ENCODE assay signal across 8 mouse cellular contexts in the genomic region with DNA sequence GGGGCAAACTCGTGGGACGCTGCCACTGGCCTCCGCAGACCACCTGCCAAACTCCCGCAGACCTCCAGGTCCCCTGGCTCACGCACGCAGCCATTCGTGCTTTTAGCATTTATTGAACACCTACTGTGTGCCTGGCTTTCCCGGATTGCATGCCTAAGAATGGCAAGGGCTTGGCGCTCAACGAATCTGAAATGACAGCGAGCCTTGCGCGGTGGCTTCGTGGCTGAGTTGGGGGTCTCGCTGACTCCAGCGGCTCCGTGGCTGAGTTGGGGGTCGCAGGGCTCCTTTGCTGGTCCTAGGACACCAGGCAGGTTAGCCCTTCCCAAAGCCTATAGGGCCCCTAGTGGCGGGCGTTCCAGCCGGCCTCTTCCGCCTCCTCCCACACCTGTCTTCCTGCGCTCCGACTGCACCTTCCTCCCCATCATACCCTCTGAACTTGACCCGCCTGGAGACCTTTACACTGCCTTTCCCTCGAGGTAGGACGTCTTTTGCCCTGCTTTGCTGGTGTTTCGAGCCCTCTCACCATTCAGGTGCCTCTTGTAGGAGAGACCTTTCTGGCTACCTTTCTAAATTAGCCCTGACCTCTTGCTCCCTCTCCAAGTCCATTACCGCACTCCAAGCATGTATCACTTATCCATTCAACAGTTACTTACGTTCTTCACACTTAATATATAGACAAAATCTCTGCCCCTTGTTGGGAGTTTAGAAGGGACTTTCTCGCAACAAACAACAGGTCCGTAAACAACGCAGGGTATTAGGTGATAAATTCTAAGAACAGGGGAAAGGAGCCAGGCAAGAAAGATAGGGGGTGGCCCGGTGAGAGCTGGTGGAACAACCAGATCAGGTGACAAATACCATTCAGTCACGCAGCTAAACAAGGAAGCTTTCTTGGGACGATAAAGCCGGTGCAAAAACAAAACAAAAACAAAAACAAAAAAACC. TPM values are rescaled to one million over a fixed set of nuclear protein-coding genes. Genes with fewer than 3 reads are reported as not detected.
DNase-seq lines count a peak whose midpoint lies in the region; ATAC-seq and TF ChIP-seq lines count a peak whose summit lies in the region.

No protein-coding gene starts in this region.

- no peaks in the 10 kb centered on the region for H3K27me3 ChIP-seq in C2C12 (ENCODE audit: control insufficient read depth, insufficient read depth, insufficient read length)
- H3K27me3 ChIP-seq in hindbrain, embryonic 10.5 days (ENCODE audit: insufficient read depth, poor library complexity, severe bottlenecking) = peaks cover 70% of the 10 kb centered on the region
- peaks cover 18% of the 10 kb centered on the region for H3K27me3 ChIP-seq in limb, embryonic 11.5 days (ENCODE audit: control insufficient read depth, insufficient read depth, low read length)

- H3K9ac ChIP-seq in limb, embryonic 11.5 days (ENCODE audit: low read length) = peak overlapping the region; percentile 59; the same call in 1 of the 2 replicates

- peak overlapping the region; percentile 87 for H3K27ac ChIP-seq in hindbrain, embryonic 10.5 days
- no peak overlapping the region for H3K27ac ChIP-seq in limb, embryonic 11.5 days (replicated peaks; ENCODE audit: low read depth, low read length)

- no peaks in the 10 kb centered on the region for H3K9me3 ChIP-seq in hindbrain, embryonic 10.5 days
- no peaks in the 10 kb centered on the region for H3K9me3 ChIP-seq in limb, embryonic 11.5 days (ENCODE audit: control insufficient read depth, low read length)

- no peaks in the 10 kb centered on the region for H3K79me3 ChIP-seq in C2C12 (ENCODE audit: low read depth)

- H3K79me2 ChIP-seq in C2C12 (ENCODE audit: control insufficient read depth, insufficient read depth) = no peaks in the 10 kb centered on the region

- peak; percentile 52 for DNase-seq in adrenal gland, postnatal 10 days
- no peak for DNase-seq in adrenal gland, postnatal 4 days (ENCODE audit: low spot score in 2 of 2)
- peak; percentile 65 for DNase-seq in embryo, embryonic 11 days
- peak; percentile 52 for DNase-seq in hindbrain, embryonic 10.5 days (ENCODE audit: low spot score)
- peak; percentile 60 for DNase-seq in limb, embryonic 11.5 days (ENCODE audit: low spot score)
- DNase-seq in thymus, postnatal 10 days (ENCODE audit: low spot score in 2 of 2) = peak; percentile 7 to 30

- H3K4me2 ChIP-seq in limb, embryonic 11.5 days (ENCODE audit: low read depth, severe bottlenecking) = peak overlapping the region; percentile 92

- peak overlapping the region; percentile 50 for H3K4me3 ChIP-seq in C2C12 (ENCODE audit: insufficient read depth, poor library complexity, severe bottlenecking)
- H3K4me3 ChIP-seq in hindbrain, embryonic 10.5 days = peak overlapping the region; percentile 86
- H3K4me3 ChIP-seq in limb, embryonic 11.5 days (ENCODE audit: low read depth, low read length) = peak overlapping the region; percentile 77

- ATAC-seq in limb, embryonic 11.5 days (ENCODE audit: insufficient number of reproducible peaks, low FRiP score, low TSS enrichment, low read depth) = no peak
- peak; percentile 23; the same call in 1 of the 2 replicates for ATAC-seq in megakaryocyte-erythroid progenitor cell, adult 5-6 weeks (replicated peaks; ENCODE audit: low FRiP score, low TSS enrichment, poor library complexity, severe bottlenecking)

- peak; percentile 1 for TF ChIP-seq CTCF in C2C12 (IDR thresholded peaks at IDR 0.05; ENCODE audit: control insufficient read depth, insufficient read depth, insufficient read length)

- WGBS in hindbrain, embryonic 10.5 days = under 1% methylated on average over 37 of the region's 37 CpGs
- WGBS in limb, embryonic 11.5 days = under 1% methylated on average over 33 of the region's 37 CpGs

- H3K4me1 ChIP-seq in hindbrain, embryonic 10.5 days (replicated peaks) = peaks cover 36% of the 10 kb centered on the region
- H3K4me1 ChIP-seq in limb, embryonic 11.5 days (ENCODE audit: control insufficient read depth, insufficient read depth, low read length) = peaks cover 15% of the 10 kb centered on the region

- H3ac ChIP-seq in C2C12 (ENCODE audit: control insufficient read depth, insufficient read length, low read depth) = peak overlapping the region; percentile 85

- H3K36me3 ChIP-seq in C2C12 (ENCODE audit: control insufficient read depth, insufficient read depth) = no peaks in the 10 kb centered on the region
- H3K36me3 ChIP-seq in hindbrain, embryonic 10.5 days = no peaks in the 10 kb centered on the region
- H3K36me3 ChIP-seq in limb, embryonic 11.5 days (ENCODE audit: control insufficient read depth, insufficient read depth, low read length) = no peaks in the 10 kb centered on the region

TF ChIP-seq in C2C12, 6 proteins besides CTCF, POLR2A, EP300 and RAD21:
- TF ChIP-seq MYOG (IDR thresholded peaks at IDR 0.05; ENCODE audit: control insufficient read depth, extremely low read depth, insufficient read length) (no peak), CEBPB (IDR thresholded peaks at IDR 0.05; ENCODE audit: low read depth) (no peak), MYOD1 (IDR thresholded peaks at IDR 0.05; ENCODE audit: control insufficient read depth, insufficient read length, low read depth) (no peak), USF1 (IDR thresholded peaks at IDR 0.05; ENCODE audit: low read depth) (no peak), MAX (IDR thresholded peaks at IDR 0.05) (no peak), FOSL1 (IDR thresholded peaks at IDR 0.05; ENCODE audit: insufficient read depth, low read length, poor library complexity, severe bottlenecking) (no peak)
TF ChIP-seq in C2C12: peak in this region for 0.

RNA-seq across cellular contexts. Expression of gene Ptpn3, which starts 0.9 kb away (rescaled TPM):
- total RNA-seq in adrenal gland, postnatal 10 days (2021) = 10 to 100 TPM; 18.2 to 21.3 TPM
- total RNA-seq in adrenal gland, postnatal 4 days (2021) = 10 to 100 TPM; 29.0 to 34.7 TPM
- polyA plus RNA-seq in C2C12 (2012; fragmentation: generic; extraction: Trizol) = 3.1 TPM
- polyA plus RNA-seq in hindbrain, embryonic 10.5 days (2016; fragmentation: Nextera tagmentation; extraction: Ambion mirVana) = 1.3 and 1.6 TPM in 2 replicates
- polyA plus RNA-seq in limb, embryonic 11.5 days (2014; fragmentation: Nextera tagmentation; extraction: Ambion mirVana) = 0.73 and 1.2 TPM in 2 replicates
- 11.7 and 15.2 TPM in 2 replicates for total RNA-seq in megakaryocyte-erythroid progenitor cell, adult 5-6 weeks (2014; fragmentation: Nextera tagmentation)
- 8.7 and 15.4 TPM in 2 replicates for total RNA-seq in megakaryocyte-erythroid progenitor cell, adult 5-6 weeks (2017)

Comparison
In these comparisons a context has a peak if more than half of its experiments do, and no peak if none do; other contexts are left out.
1. DNase-seq: peak in adrenal gland, postnatal 10 days (single experiment), embryo, embryonic 11 days (single experiment), hindbrain, embryonic 10.5 days (single experiment), limb, embryonic 11.5 days (single experiment) and thymus, postnatal 10 days (2 of 2); none in adrenal gland, postnatal 4 days (0 of 2).
2. Peak in every context shown above with its lines, with median percentiles within 50 percentile points of each other: H3K4me3 ChIP-seq.